Mouse (Mus musculus) brain, embryonic 14.5 days (tissue): ENCODE data around the gene Mrc1.

Source experiments
- CTCF ChIP-seq: fragments of 200-500 bp; IDR thresholded peaks from 2 replicates; pipeline ENCODE4 v1.5.1; 2012; ENCODE audit warnings: inconsistent platforms, mild to moderate bottlenecking, moderate library complexity, borderline replicate concordance; ENCODE audit not compliant: insufficient read depth, insufficient read length; ENCODE audit errors: extremely low read depth
- POLR2A ChIP-seq: fragments of 200-500 bp; IDR thresholded peaks from 2 replicates; pipeline ENCODE4 v1.6.1; 2012; ENCODE audit warnings: mild to moderate bottlenecking, inconsistent platforms, borderline replicate concordance; ENCODE audit not compliant: poor library complexity, insufficient read depth, insufficient read length, severe bottlenecking; ENCODE audit errors: extremely low read depth

DNA sequence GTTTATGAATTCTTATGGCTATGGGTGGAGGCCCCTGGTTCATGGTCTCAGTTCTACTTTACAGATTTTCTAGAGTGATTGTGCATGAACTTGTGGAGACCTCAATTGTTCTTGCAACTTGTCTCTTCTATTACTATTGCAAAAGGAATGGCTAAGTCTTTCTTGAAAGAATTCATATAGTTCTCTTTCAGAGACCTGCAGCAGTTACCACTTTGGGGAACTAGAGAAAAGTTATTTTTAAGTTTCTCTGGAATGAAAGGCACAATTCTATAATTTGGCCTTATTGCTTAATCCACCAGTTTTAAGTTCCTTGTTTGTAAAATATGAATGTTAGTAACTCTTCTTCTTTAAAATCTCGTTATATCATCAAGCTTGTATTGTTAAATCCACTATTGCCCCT is 32.9 kb downstream of the Mrc1 start:
- no peak for TF ChIP-seq POLR2A
- TF ChIP-seq CTCF, result no peak
